Mouse (Mus musculus): Measurements from ENCODE around the gene Slc45a2.

Slc45a2 gene

GRCm38 (mm10) chr15:11003791-11004190 lies 3.3 kb downstream of the Slc45a2 start:
- in situ Hi-C loops (cut with MseI, MboI), result no loop called here

DNA sequence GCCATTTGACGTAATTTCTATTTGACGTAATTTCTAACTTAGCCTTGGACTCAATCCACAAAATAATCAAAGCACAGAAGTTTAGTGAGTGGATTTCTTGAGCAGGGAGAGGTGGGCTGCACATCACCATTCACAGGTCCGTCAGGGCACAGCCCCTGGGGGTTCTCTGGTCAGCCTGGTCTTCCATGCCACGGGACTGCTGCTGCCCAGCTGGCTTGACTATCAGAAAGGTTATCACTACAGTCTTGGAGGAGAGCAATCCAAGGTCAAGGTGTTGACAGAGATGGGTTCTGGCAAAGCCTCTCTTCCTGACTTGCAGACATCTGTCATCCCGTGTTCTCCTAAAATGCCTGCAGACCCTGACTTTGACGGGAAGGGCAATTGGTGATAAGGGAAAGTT lies 4.1 kb downstream of the Slc45a2 start:
- in situ Hi-C loops (cut with MseI, MboI), result no loop called here

GRCm38 (mm10) chr15:11008756-11009155 lies 8.2 kb downstream of the Slc45a2 start:
- in situ Hi-C loops (cut with MseI, MboI), result no loop called here

DNA sequence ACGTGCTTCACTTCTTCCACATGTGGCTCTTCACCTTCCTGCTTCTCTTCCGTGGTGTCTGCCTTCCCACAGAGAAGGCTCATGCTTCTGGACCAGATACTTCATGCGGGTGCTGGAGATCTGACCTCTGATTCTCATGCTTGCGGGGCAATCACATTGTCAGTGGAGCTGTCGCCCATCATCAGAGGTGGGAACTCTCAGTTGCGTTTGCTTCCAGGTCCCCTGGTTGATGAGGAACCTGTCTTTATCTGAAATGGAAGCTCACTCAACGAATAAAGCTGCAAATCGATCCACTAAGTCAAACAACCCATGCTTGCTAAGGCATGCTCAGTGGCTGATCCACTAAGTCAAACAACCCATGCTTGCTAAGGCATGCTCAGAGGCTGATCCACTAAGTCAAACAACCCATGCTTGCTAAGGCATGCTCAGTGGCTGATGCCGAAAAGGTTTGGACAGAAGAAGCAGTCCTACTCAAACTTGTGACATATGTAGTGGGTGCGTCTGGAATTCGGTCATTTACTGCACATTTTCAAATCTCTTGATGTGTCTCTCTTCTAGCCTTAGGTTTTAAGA lies 10.5 kb downstream of the Slc45a2 start:
- in situ Hi-C loops (cut with MseI, MboI), result no loop called here

DNA sequence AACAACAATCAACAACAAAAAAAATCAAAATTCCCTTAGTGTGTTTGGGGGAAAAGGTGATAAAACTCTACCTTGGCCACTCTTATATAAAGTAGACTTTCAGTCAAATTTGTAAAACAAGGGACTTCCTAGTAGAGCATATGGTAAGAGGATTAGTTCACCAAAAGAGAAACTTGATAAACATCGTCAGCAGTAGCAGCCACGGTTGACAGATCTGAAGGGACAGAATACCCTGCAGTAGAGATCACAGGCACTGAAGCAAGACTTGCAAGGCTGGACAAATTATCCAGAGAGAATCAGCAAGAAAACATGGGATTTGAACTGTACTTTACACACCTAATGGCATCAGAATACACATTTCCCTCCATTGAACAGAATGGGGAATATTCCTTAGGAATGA lies 14.4 kb downstream of the Slc45a2 start:
- in situ Hi-C loops (cut with MseI, MboI), result no loop called here

DNA sequence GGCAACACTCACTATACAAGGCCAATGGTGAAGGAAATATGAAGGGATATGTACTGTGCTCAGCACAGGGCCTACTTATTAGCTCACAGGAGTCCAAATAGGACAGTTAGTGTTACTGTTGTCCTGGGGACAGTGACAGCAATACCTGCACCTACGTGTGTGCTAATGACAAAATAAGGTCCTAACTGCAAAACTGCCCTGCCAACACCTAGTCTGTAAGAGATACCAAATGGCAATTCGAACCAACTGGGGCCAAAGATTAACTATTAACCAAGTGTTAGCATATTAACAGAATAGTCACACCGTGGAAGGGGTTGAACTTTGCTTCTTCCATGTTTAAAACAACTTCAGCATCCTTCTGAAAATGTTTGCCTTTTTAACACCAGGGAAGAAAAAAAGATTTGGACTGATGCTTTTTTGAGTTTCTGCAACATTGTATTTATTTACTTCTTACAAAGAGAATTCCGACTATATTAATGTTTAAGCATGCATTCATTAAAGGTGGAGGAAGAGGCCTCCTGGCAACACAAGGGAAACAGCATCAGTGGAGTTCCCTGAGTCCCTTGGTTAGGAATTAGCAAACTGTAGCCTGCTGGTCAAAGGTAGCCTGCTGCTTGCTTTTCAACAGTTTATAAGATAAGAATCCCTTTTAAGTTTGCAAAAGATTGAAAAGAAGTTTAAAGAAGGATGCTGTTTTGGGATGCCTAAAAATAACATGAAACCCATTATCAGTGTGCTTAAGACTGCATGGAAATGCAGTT lies 26.5 kb downstream of the Slc45a2 start:
- in situ Hi-C loops (cut with MseI, MboI), result loop anchor here in 1 of 2 experiments (25.0 kb wide), 1 partner anchor 360 kb away; the partner anchor contains the start of gene Tars

- in situ Hi-C loops (cut with MseI, MboI), result loop anchor here in 1 of 2 experiments (10.0 to 25.0 kb wide), 2 partner anchors 285 to 357 kb away; partner anchors contain the start of gene Tars
Measured at GRCm38 (mm10) chr15:11030188-11030587, 29.7 kb downstream of the Slc45a2 start.

DNA sequence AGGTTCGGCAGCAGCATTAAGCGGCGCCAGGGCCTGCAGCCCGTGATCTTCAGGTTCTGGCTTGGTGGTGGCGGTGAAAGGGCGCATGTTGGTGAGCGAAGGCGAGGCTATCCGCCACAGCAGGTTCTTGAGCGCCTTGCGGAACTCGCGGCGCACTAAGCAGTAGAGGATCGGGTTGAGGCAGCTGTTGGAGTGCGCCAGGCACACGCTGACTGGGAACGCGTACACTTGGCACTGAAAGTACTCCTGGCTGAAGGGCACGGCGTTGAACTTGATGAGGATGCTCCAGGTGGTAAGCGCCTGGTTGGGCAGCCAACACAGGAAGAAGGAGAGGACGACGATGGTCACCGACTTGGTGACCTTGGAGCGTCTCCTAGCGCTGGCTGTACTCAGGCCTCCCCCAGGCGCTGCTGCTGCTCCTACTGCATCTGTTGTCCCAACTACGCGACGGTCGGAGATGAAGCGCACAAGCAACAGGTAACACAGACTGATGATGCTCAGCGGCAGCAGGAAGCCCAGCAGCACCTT lies 35.5 kb downstream of the Slc45a2 start:
- in situ Hi-C loops (cut with MseI, MboI), result loop anchor here in 1 of 2 experiments (10.0 to 25.0 kb wide), 2 partner anchors 279 to 351 kb away; partner anchors contain the start of gene Tars

- in situ Hi-C loops (cut with MseI, MboI), result loop anchor here in 1 of 2 experiments (10.0 to 25.0 kb wide), 2 partner anchors 278 to 351 kb away; partner anchors contain the start of gene Tars
Measured at GRCm38 (mm10) chr15:11036535-11037375, 36.2 kb downstream of the Slc45a2 start.

DNA sequence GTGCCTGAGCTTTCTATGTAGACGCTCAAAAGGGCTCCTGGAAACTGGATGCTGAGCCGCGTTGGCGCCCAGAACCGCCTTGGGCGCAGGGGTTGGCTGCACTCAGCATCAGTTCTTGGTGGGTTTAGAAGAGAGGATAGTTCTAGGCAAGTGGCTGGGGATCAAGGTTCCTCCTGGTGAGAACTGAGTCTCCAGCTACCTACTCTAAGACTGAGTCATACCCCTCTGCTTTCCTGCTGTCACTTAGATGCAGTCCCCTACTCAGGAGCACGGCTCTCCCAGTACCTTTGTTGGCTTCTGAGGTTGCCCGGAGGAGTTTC lies 36.8 kb downstream of the Slc45a2 start:
- in situ Hi-C loops (cut with MseI, MboI), result loop anchor here in 1 of 2 experiments (10.0 to 25.0 kb wide), 2 partner anchors 277 to 350 kb away; partner anchors contain the start of gene Tars

GRCm38 (mm10) chr15:11037711-11038110 lies 37.2 kb downstream of the Slc45a2 start, which contains the start of gene Rxfp3:
Gene Rxfp3 (minus strand): TSS chr15:11037991.
- in situ Hi-C loops (cut with MseI, MboI), result loop anchor here in 1 of 2 experiments (10.0 to 25.0 kb wide), 2 partner anchors 277 to 350 kb away; partner anchors contain the start of gene Tars

DNA sequence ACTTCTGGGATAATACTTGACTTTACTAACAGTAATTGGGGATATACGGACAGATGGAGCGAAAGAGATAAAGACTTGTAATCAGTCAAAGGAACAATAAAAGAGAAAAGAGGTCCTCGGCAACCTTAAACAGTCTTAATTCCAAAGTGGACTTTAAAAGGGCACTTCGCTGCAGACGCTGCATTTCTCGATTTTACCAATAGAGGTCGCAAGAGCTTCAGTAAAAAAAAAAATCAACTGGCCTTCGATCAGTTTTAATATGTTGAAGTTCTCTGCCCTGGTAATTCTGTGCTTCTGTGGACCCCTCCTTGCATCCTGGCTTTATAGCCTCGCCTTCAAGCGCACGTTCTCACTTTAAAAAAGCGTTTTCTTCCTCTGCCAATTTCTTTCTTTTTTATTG lies 38.0 kb downstream of the Slc45a2 start:
- in situ Hi-C loops (cut with MseI, MboI), result loop anchor here in 1 of 2 experiments (10.0 to 25.0 kb wide), 2 partner anchors 276 to 349 kb away; partner anchors contain the start of gene Tars

- in situ Hi-C loops (cut with MseI, MboI), result loop anchor here (5.0 to 25.0 kb wide), 2 partner anchors 282 to 347 kb away; partner anchors contain the start of gene Tars (in 1 of the 2)
Measured at GRCm38 (mm10) chr15:11040067-11040466, 39.5 kb downstream of the Slc45a2 start.

- in situ Hi-C loops (cut with MseI, MboI), result loop anchor here (5.0 to 25.0 kb wide), 2 partner anchors 281 to 346 kb away; partner anchors contain the start of gene Tars (in 1 of the 2)
Measured at GRCm38 (mm10) chr15:11041229-11041628, 40.7 kb downstream of the Slc45a2 start.

DNA sequence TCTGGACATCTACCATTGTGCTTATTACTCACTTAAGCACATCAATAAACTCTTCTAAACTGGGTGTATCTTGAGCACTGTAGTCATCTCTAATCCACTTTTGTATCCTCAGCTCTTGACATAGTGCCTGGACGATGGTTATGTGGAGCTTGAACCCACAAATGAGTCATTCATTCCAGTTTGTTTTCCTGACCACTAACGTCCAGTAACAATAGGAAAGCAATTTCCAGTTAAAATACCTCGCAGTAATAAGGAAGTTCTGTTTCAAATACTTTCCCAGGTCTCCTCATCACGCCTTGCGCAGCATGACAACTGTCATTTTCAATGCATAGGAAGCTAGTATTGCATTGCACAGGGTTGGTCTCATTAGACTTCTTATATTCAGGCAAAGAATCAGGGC lies 42.3 kb downstream of the Slc45a2 start:
- in situ Hi-C loops (cut with MseI, MboI), result loop anchor here (5.0 to 25.0 kb wide), 2 partner anchors 279 to 344 kb away; partner anchors contain the start of gene Tars (in 1 of the 2)

DNA sequence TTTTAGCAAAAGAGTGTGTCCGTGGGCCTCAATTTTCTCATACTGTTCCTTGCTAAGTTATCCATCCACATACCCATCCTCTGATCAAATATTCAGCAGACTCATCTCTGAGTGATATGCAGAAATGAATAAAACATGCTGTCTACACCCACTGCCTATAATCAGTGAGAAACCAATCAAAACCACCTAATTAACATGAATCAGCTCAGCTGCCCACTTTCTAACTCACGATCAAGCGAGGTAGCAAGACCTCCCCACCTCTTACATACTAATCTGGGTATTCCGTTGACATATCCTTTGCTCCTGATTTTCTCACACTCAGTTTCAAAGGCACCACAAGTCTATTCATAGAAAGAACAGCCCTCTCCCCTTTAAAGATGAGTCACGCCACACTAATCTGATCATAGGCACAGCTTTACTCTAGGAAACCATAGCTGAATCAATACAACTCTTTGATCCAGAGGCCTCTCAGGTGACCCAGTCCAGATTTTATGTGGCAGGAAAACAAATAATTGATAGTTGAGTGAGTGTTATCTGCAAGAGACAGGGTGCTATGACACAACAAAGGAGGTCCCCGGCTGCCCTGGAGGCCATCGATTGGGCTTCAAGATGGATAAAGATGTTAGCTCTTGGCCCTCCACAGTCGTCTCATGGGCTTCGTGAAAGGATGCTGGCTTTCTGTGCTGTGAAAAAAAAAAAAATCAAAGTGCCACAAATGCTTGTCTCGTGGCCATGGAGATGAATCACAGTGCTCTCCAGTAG lies 53.3 kb downstream of the Slc45a2 start:
- in situ Hi-C loops (cut with MseI, MboI), result no loop called here

DNA sequence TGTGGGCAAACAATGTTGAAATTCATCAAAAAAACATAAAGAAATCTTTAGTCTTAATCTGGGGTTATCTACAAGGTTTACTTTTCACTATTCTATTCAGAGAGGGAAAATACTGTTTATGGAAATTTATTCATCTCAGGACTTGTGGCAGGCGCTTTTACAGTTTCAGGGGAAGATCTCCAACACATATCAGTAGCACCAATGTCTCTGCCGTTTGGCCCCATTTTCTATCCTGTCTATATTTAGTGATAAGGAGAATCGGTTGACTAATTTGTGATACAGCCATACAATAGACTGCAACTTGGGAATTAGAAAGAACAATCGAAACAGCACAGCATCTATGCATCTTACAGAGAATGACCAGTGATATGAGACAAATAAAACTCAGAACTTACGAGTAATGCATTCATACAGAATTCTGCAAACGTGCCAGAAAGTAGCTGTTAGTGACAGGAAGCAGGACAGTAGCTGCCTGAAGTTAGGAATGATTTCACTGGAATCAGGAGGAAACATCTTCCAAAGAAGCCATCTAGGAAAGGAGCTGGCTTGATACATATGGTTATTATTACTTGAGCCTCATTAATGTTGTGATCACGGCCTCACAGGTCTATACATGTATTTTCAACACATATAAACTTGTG lies 54.0 kb downstream of the Slc45a2 start:
- in situ Hi-C loops (cut with MseI, MboI), result no loop called here

DNA sequence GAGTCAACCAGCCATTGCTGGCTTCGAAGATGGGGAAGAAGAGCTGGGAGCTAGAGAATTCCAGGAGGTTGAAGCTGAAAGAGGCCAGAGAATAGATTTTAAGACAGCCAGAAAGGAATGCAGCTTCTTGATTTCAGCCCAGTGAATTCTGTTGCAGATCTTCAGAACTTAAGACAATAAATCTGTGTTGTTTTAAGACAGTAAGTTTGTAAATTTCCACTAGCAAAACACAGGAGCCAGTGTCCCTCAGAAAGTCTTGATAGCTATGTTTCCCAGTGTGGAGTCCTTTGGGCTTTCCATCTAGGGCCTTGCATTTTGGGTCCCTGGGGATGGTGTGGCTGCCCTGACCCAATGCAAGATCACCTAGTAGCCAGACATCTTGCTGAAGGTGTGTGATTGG lies 62.4 kb downstream of the Slc45a2 start:
- in situ Hi-C loops (cut with MseI, MboI), result no loop called here

- in situ Hi-C loops (cut with MseI, MboI), result no loop called here
Measured at GRCm38 (mm10) chr15:11064160-11064557, 63.6 kb downstream of the Slc45a2 start.
